Mouse (Mus musculus): ENCODE results near the gene Tet3.

Gene Tet3

GRCm38 (mm10) chr6:83440197-83440509, 18.7 kb downstream of the Tet3 start:
- DNase-seq (ENCODE audit: low read depth, low spot score), result no peak

- DNase-seq (ENCODE audit: low read depth, low spot score), result peak; percentile 83
Observed at GRCm38 (mm10) chr6:83439781-83440180, 19.1 kb downstream of the Tet3 start.

- DNase-seq (ENCODE audit: low read depth, low spot score), result peak; percentile 62
Observed at GRCm38 (mm10) chr6:83439119-83439767, 19.6 kb downstream of the Tet3 start.

- peak; percentile 73 for DNase-seq (ENCODE audit: low read depth, low spot score)
Observed at GRCm38 (mm10) chr6:83438584-83438983, 20.3 kb downstream of the Tet3 start.

- DNase-seq (ENCODE audit: low read depth, low spot score), result no peak
Observed at GRCm38 (mm10) chr6:83437802-83438201, 21.1 kb downstream of the Tet3 start.

- DNase-seq (ENCODE audit: low read depth, low spot score), result no peak
Observed at GRCm38 (mm10) chr6:83437225-83437624, 21.7 kb downstream of the Tet3 start.

GRCm38 (mm10) chr6:83436547-83436946, 22.3 kb downstream of the Tet3 start:
- DNase-seq (ENCODE audit: low read depth, low spot score), result no peak

- DNase-seq (ENCODE audit: low read depth, low spot score), result peak; percentile 60
Observed at GRCm38 (mm10) chr6:83435174-83435573, 23.7 kb downstream of the Tet3 start.

GRCm38 (mm10) chr6:83433546-83433945, 25.3 kb downstream of the Tet3 start:
- no peak for DNase-seq (ENCODE audit: low read depth, low spot score)

- no peak for DNase-seq (ENCODE audit: low read depth, low spot score)
Observed at GRCm38 (mm10) chr6:83432966-83433365, 25.9 kb downstream of the Tet3 start.

GRCm38 (mm10) chr6:83427968-83428731, 30.7 kb downstream of the Tet3 start:
- peak; percentile 88 for DNase-seq (ENCODE audit: low read depth, low spot score)

- no peak for DNase-seq (ENCODE audit: low read depth, low spot score)
Observed at GRCm38 (mm10) chr6:83427512-83427911, 31.4 kb downstream of the Tet3 start.

- peak; percentile 93 for DNase-seq (ENCODE audit: low read depth, low spot score)
Observed at GRCm38 (mm10) chr6:83426576-83426975, 32.3 kb downstream of the Tet3 start.

GRCm38 (mm10) chr6:83424053-83424404, 34.9 kb downstream of the Tet3 start:
- DNase-seq (ENCODE audit: low read depth, low spot score), result no peak

- DNase-seq (ENCODE audit: low read depth, low spot score), result no peak
Observed at GRCm38 (mm10) chr6:83423400-83424052, 35.4 kb downstream of the Tet3 start.

GRCm38 (mm10) chr6:83421866-83422649, 36.8 kb downstream of the Tet3 start:
- no peak for DNase-seq (ENCODE audit: low read depth, low spot score)

- peak; percentile 76 for DNase-seq (ENCODE audit: low read depth, low spot score)
Observed at GRCm38 (mm10) chr6:83419516-83419915, 39.4 kb downstream of the Tet3 start.

GRCm38 (mm10) chr6:83417531-83417930, 41.4 kb downstream of the Tet3 start:
- DNase-seq (ENCODE audit: low read depth, low spot score), result no peak

- DNase-seq (ENCODE audit: low read depth, low spot score), result no peak
Observed at GRCm38 (mm10) chr6:83417104-83417502, 41.8 kb downstream of the Tet3 start.

GRCm38 (mm10) chr6:83416261-83417103, 42.4 kb downstream of the Tet3 start:
- DNase-seq (ENCODE audit: low read depth, low spot score), result no peak

- DNase-seq (ENCODE audit: low read depth, low spot score), result no peak
Observed at GRCm38 (mm10) chr6:83415356-83415940, 43.4 kb downstream of the Tet3 start.

All from brain, adult 2 months (tissue).